Mouse (Mus musculus) midbrain, embryonic 14.5 days (tissue): ENCODE measurements at regions not wholly inside any gene's neighbourhood (a gene's known extent, or its start where the extent isn't known, plus 50 kb on each side); places are given as distances from the start of the nearest gene placed in this dataset.
"Not testable (repeated sequence)": the region's sequence is repeated elsewhere in the genome, so short reads cannot be mapped to it uniquely, and the experiment has no call there.

Experiments
- ATAC-seq: fragments of 200-750 bp; cut with Nextera tagmentation; 2 replicates; pipeline ENCODE4 v1.8.0; 2017; ENCODE audit warnings: moderate number of reproducible peaks, moderate library complexity; ENCODE audit not compliant: low FRiP score, low TSS enrichment
- DNase-seq: peaks from one replicate; pipeline ENCODE4 v3.0.0-alpha.2; 2015
- H3K27ac ChIP-seq: fragments of 300-500 bp; sonication (generic); replicated peaks from 2 replicates; pipeline ENCODE4 v1.5.1; 2014; ENCODE audit warnings: mild to moderate bottlenecking, low read depth, low read length, moderate library complexity
- H3K27me3 ChIP-seq: fragments of 300-500 bp; sonication (generic); 2 replicates; pipeline ENCODE4 v1.6.1; 2014; ENCODE audit warnings: low read length, control low read depth, mixed read lengths; ENCODE audit not compliant: control insufficient read depth, insufficient read depth
- H3K36me3 ChIP-seq: fragments of 300-500 bp; sonication (generic); 2 replicates; pipeline ENCODE4 v1.6.1; 2014; ENCODE audit warnings: low read length, control low read depth; ENCODE audit not compliant: control insufficient read depth, insufficient read depth
- H3K4me1 ChIP-seq: fragments of 300-500 bp; sonication (generic); 2 replicates; pipeline ENCODE4 v1.6.1; 2014; ENCODE audit warnings: mild to moderate bottlenecking, antibody characterized with exemption, low read length, control low read depth; ENCODE audit not compliant: control insufficient read depth, insufficient read depth
- H3K4me2 ChIP-seq: fragments of 300-500 bp; sonication (generic); 2 replicates; pipeline ENCODE4 v1.6.1; 2014; ENCODE audit warnings: mild to moderate bottlenecking, low read length, moderate library complexity
- H3K4me3 ChIP-seq: fragments of 300-500 bp; sonication (generic); replicated peaks from 2 replicates; pipeline ENCODE4 v1.5.1; 2014; ENCODE audit warnings: low read depth, low read length
- H3K9ac ChIP-seq: fragments of 300-500 bp; sonication (generic); replicated peaks from 2 replicates; pipeline ENCODE4 v1.6.1; 2014; ENCODE audit warnings: mild to moderate bottlenecking, low read length, moderate library complexity
- H3K9me3 ChIP-seq: fragments of 300-500 bp; sonication (generic); 2 replicates; pipeline ENCODE4 v1.6.1; 2016; ENCODE audit warnings: low read length, control low read depth, mixed read lengths; ENCODE audit not compliant: control insufficient read depth
- WGBS: fragments of 180-500 bp; shearing (Covaris S2); extraction: QIAGEN DNeasy Blood & Tissue Kit; methylation state at CpG from one replicate; pipeline ENCODE4 v1.1.7; 2014; 5-methylcytosine and 5-hydroxymethylcytosine counted together

- no peaks in the 10 kb centered on the region for H3K4me1 ChIP-seq
- no peaks in the 10 kb centered on the region for H3K9me3 ChIP-seq
- ATAC-seq (no peak), DNase-seq (no peak)
- no peak overlapping the region for H3K9ac ChIP-seq
- H3K36me3 ChIP-seq = no peaks in the 10 kb centered on the region
- H3K27ac ChIP-seq = no peak overlapping the region
- no peak overlapping the region for H3K4me3 ChIP-seq
- H3K27me3 ChIP-seq = no peaks in the 10 kb centered on the region
- H3K4me2 ChIP-seq = no peak overlapping the region
These were observed 1442.4 kb upstream of the Tacstd2 start for GRCm38 (mm10) chr6:68977959-68978358.

- Histone ChIP-seq H3K4me2 (no peak overlapping the region), H3K27me3 (no peaks in the 10 kb centered on the region), H3K27ac (no peak overlapping the region), H3K4me3 (no peak overlapping the region), H3K9me3 (no peaks in the 10 kb centered on the region), H3K36me3 (no peaks in the 10 kb centered on the region), H3K4me1 (no peaks in the 10 kb centered on the region), H3K9ac (no peak overlapping the region)
- DNase-seq = no peak
- ATAC-seq = no peak
These were observed 1428.4 kb upstream of the Tacstd2 start for GRCm38 (mm10) chr6:68964012-68964411.

GRCm38 (mm10) chr6:68938104-68938503, 1402.5 kb upstream of the Tacstd2 start:
- not testable (repeated sequence) for H3K4me3 ChIP-seq, H3K4me2 ChIP-seq, H3K27ac ChIP-seq, ATAC-seq, H3K9ac ChIP-seq, H3K27me3 ChIP-seq, H3K36me3 ChIP-seq, H3K9me3 ChIP-seq, H3K4me1 ChIP-seq
- peak; percentile 38 for DNase-seq

- H3K4me2 ChIP-seq, H3K4me3 ChIP-seq, ATAC-seq, H3K27ac ChIP-seq, H3K9ac ChIP-seq, H3K36me3 ChIP-seq, H3K27me3 ChIP-seq, H3K9me3 ChIP-seq, H3K4me1 ChIP-seq: not testable (repeated sequence)
- peak; percentile 10 for DNase-seq
These were observed 1396.3 kb upstream of the Tacstd2 start for GRCm38 (mm10) chr6:68931860-68932259.

GRCm38 (mm10) chr6:68915536-68915935, 1379.9 kb upstream of the Tacstd2 start:
- ATAC-seq = no peak

GRCm38 (mm10) chr6:68884130-68884529, 1348.5 kb upstream of the Tacstd2 start:
- DNase-seq = no peak
- Histone ChIP-seq H3K4me2 (no peak overlapping the region), H3K27me3 (no peaks in the 10 kb centered on the region), H3K36me3 (no peaks in the 10 kb centered on the region), H3K4me1 (no peaks in the 10 kb centered on the region), H3K27ac (no peak overlapping the region), H3K4me3 (no peak overlapping the region), H3K9me3 (no peaks in the 10 kb centered on the region), H3K9ac (no peak overlapping the region)
- WGBS = 87% methylated on average over 1 of the region's 1 CpGs
- ATAC-seq = no peak

More at GRCm38 (mm10) chr6:68915536-68915935, 1379.9 kb upstream of the Tacstd2 start:
- no peak overlapping the region for H3K4me3 ChIP-seq
- no peaks in the 10 kb centered on the region for H3K36me3 ChIP-seq
- H3K27ac ChIP-seq = no peak overlapping the region
- H3K4me1 ChIP-seq = no peaks in the 10 kb centered on the region
- no peaks in the 10 kb centered on the region for H3K9me3 ChIP-seq
- no peak for DNase-seq
- H3K4me2 ChIP-seq = no peak overlapping the region
- no peak overlapping the region for H3K9ac ChIP-seq
- H3K27me3 ChIP-seq = no peaks in the 10 kb centered on the region

GRCm38 (mm10) chr6:68852761-68853160, 1317.2 kb upstream of the Tacstd2 start:
- not testable (repeated sequence) for H3K4me3 ChIP-seq, H3K27me3 ChIP-seq, DNase-seq, H3K4me1 ChIP-seq, ATAC-seq, H3K4me2 ChIP-seq, H3K9ac ChIP-seq, H3K36me3 ChIP-seq, H3K9me3 ChIP-seq, H3K27ac ChIP-seq

GRCm38 (mm10) chr6:68852286-68852685, 1316.7 kb upstream of the Tacstd2 start:
- no peak overlapping the region for H3K4me2 ChIP-seq
- no peak overlapping the region for H3K27ac ChIP-seq
- no peaks in the 10 kb centered on the region for H3K4me1 ChIP-seq
- 92% methylated on average over 2 of the region's 2 CpGs for WGBS
- DNase-seq = no peak
- ATAC-seq = no peak
- H3K27me3 ChIP-seq = no peaks in the 10 kb centered on the region
- H3K36me3 ChIP-seq = no peaks in the 10 kb centered on the region
- no peak overlapping the region for H3K4me3 ChIP-seq
- H3K9ac ChIP-seq = no peak overlapping the region
- no peaks in the 10 kb centered on the region for H3K9me3 ChIP-seq

GRCm38 (mm10) chr6:68835186-68835585, 1299.6 kb upstream of the Tacstd2 start:
- Histone ChIP-seq H3K27me3 (no peaks in the 10 kb centered on the region), H3K4me3 (no peak overlapping the region), H3K9me3 (no peaks in the 10 kb centered on the region), H3K4me2 (no peak overlapping the region), H3K27ac (no peak overlapping the region), H3K36me3 (no peaks in the 10 kb centered on the region), H3K9ac (no peak overlapping the region), H3K4me1 (no peaks in the 10 kb centered on the region)
- WGBS = 72% methylated on average over 1 of the region's 1 CpGs
- ATAC-seq = 0 out of 2 replicates have a peak, but pooled peaks have one; percentile 14
- DNase-seq = no peak
